Mouse (Mus musculus) liver, embryonic 16.5 days (tissue): ENCODE results near the gene Rpl27. TPM values are rescaled to one million over a fixed set of nuclear protein-coding genes. Genes with fewer than 3 reads are reported as not detected.

ENCODE experiments used
- ATAC-seq: fragments of 200-750 bp; cut with Nextera tagmentation; 2 replicates; pipeline ENCODE4 v1.8.0; 2017; ENCODE audit warnings: low read depth, mild to moderate bottlenecking, moderate number of reproducible peaks, moderate library complexity
- H3K27ac ChIP-seq: fragments of 300-500 bp; sonication (generic); 2 replicates; pipeline ENCODE4 v1.5.1; 2014; ENCODE audit warnings: mild to moderate bottlenecking, low read length
- H3K27me3 ChIP-seq: fragments of 300-500 bp; sonication (generic); 2 replicates; pipeline ENCODE4 v1.6.1; 2014; ENCODE audit warnings: low read depth, low read length, mixed read lengths; ENCODE audit not compliant: control insufficient read depth, insufficient read depth
- H3K36me3 ChIP-seq: fragments of 300-500 bp; sonication (generic); 2 replicates; pipeline ENCODE4 v1.6.1; 2014; ENCODE audit warnings: mild to moderate bottlenecking; ENCODE audit not compliant: control insufficient read depth, insufficient read depth
- H3K4me1 ChIP-seq: fragments of 300-500 bp; sonication (generic); 2 replicates; pipeline ENCODE4 v1.6.1; 2014; ENCODE audit warnings: low read depth, low read length, mixed read lengths; ENCODE audit not compliant: control insufficient read depth
- H3K4me2 ChIP-seq: fragments of 300-500 bp; sonication (generic); 2 replicates; pipeline ENCODE4 v1.6.1; 2014; ENCODE audit warnings: low read depth, low read length, mixed read lengths
- H3K4me3 ChIP-seq: fragments of 300-500 bp; sonication (generic); 2 replicates; pipeline ENCODE4 v1.5.1; 2014; ENCODE audit warnings: low read depth, mild to moderate bottlenecking, low read length
- H3K9ac ChIP-seq: fragments of 300-500 bp; sonication (generic); 2 replicates; pipeline ENCODE4 v1.6.1; 2014; ENCODE audit warnings: low read depth, low read length
- H3K9me3 ChIP-seq: fragments of 300-500 bp; sonication (generic); replicated peaks from 2 replicates; pipeline ENCODE4 v1.6.1; 2016; ENCODE audit warnings: low read length; ENCODE audit not compliant: control insufficient read depth
- WGBS: fragments of 180-500 bp; shearing (Covaris S2); extraction: QIAGEN DNeasy Blood & Tissue Kit; methylation state at CpG from one replicate; pipeline ENCODE4 v1.1.7; 2014; ENCODE audit not compliant: insufficient replicate concordance; 5-methylcytosine and 5-hydroxymethylcytosine counted together
- polyA plus RNA-seq: library from polyadenylated mRNA; unstranded; fragments of >200 nt; fragmentation: Nextera tagmentation; extraction: Ambion mirVana; gene quantifications from 2 replicates; pipeline ENCODE4 v1.2.1, GENCODE M21; 2015

Gene Rpl27
- polyA plus RNA-seq, 1 experiment from 2014 or later = 138 TPM

- Histone ChIP-seq H3K27me3 (no peaks in the 10 kb centered on the region), H3K4me3 (no peak overlapping the region), H3K4me1 (peaks cover 27% of the 10 kb centered on the region), H3K9me3 (no peaks in the 10 kb centered on the region), H3K4me2 (no peak overlapping the region), H3K9ac (no peak overlapping the region), H3K27ac (no peak overlapping the region), H3K36me3 (no peaks in the 10 kb centered on the region)
- ATAC-seq = no peak
- 84% methylated on average over 10 of the region's 10 CpGs for WGBS
Measured at GRCm38 (mm10) chr11:101451536-101451935, 9.4 kb downstream of the Rpl27 start.

GRCm38 (mm10) chr11:101452093-101452774 is 10.1 kb downstream of the Rpl27 start:
- Histone ChIP-seq H3K36me3 (no peaks in the 10 kb centered on the region), H3K27ac (no peak overlapping the region), H3K9ac (no peak overlapping the region), H3K9me3 (no peaks in the 10 kb centered on the region), H3K4me2 (no peak overlapping the region), H3K4me1 (peaks cover 27% of the 10 kb centered on the region), H3K4me3 (no peak overlapping the region), H3K27me3 (no peaks in the 10 kb centered on the region)
- no peak for ATAC-seq
- WGBS = 53% methylated on average over 10 of the region's 10 CpGs

GRCm38 (mm10) chr11:101454702-101455101 is 12.6 kb downstream of the Rpl27 start:
- Histone ChIP-seq H3K9me3 (no peaks in the 10 kb centered on the region), H3K4me1 (peaks cover 12% of the 10 kb centered on the region), H3K27me3 (no peaks in the 10 kb centered on the region), H3K9ac (no peak overlapping the region), H3K4me3 (no peak overlapping the region), H3K27ac (no peak overlapping the region), H3K4me2 (no peak overlapping the region), H3K36me3 (no peaks in the 10 kb centered on the region; the same call in 1 of the 2 replicates)
- no peak for ATAC-seq
- 75% methylated on average over 6 of the region's 6 CpGs for WGBS

- H3K36me3 ChIP-seq = no peaks in the 10 kb centered on the region; the same call in 1 of the 2 replicates
- H3K27me3 ChIP-seq = no peaks in the 10 kb centered on the region
- 80% methylated on average over 7 of the region's 7 CpGs for WGBS
- peak; percentile 45; the same call in 1 of the 2 replicates for ATAC-seq
- H3K4me1 ChIP-seq = peaks cover 9% of the 10 kb centered on the region
- no peak overlapping the region for H3K4me3 ChIP-seq
- no peak overlapping the region for H3K27ac ChIP-seq
- H3K4me2 ChIP-seq = no peak overlapping the region
- H3K9me3 ChIP-seq = no peaks in the 10 kb centered on the region
- H3K9ac ChIP-seq = no peak overlapping the region
Measured at GRCm38 (mm10) chr11:101455627-101456026, 13.5 kb downstream of the Rpl27 start.

GRCm38 (mm10) chr11:101457631-101458030 is 15.5 kb downstream of the Rpl27 start:
- Histone ChIP-seq H3K36me3 (no peaks in the 10 kb centered on the region; the same call in 1 of the 2 replicates), H3K27me3 (no peaks in the 10 kb centered on the region)

GRCm38 (mm10) chr11:101458217-101458616 is 16.1 kb downstream of the Rpl27 start:
- Histone ChIP-seq H3K36me3 (no peaks in the 10 kb centered on the region; the same call in 1 of the 2 replicates), H3K4me2 (no peak overlapping the region), H3K9me3 (no peaks in the 10 kb centered on the region), H3K4me3 (no peak overlapping the region), H3K27ac (no peak overlapping the region), H3K9ac (no peak overlapping the region), H3K27me3 (no peaks in the 10 kb centered on the region), H3K4me1 (peaks cover 9% of the 10 kb centered on the region)
- no peak for ATAC-seq
- 83% methylated on average over 12 of the region's 12 CpGs for WGBS

More at GRCm38 (mm10) chr11:101457631-101458030, 15.5 kb downstream of the Rpl27 start:
- Histone ChIP-seq H3K9me3 (no peaks in the 10 kb centered on the region), H3K4me3 (no peak overlapping the region), H3K4me2 (no peak overlapping the region), H3K4me1 (peaks cover 3% of the 10 kb centered on the region; the same call in 1 of the 2 replicates), H3K9ac (no peak overlapping the region), H3K27ac (no peak overlapping the region)
- ATAC-seq = no peak
- 80% methylated on average over 9 of the region's 9 CpGs for WGBS

GRCm38 (mm10) chr11:101459716-101460115 is 17.6 kb downstream of the Rpl27 start:
- Histone ChIP-seq H3K36me3 (no peaks in the 10 kb centered on the region; the same call in 1 of the 2 replicates), H3K9me3 (no peaks in the 10 kb centered on the region), H3K4me1 (peaks cover 24% of the 10 kb centered on the region), H3K4me2 (no peak overlapping the region), H3K27me3 (peaks cover 8% of the 10 kb centered on the region), H3K9ac (no peak overlapping the region), H3K4me3 (no peak overlapping the region), H3K27ac (no peak overlapping the region)
- 0 out of 2 replicates have a peak, but pooled peaks have one; percentile 4 for ATAC-seq
- 78% methylated on average over 6 of the region's 6 CpGs for WGBS

GRCm38 (mm10) chr11:101460321-101460720 is 18.2 kb downstream of the Rpl27 start:
- H3K9me3 ChIP-seq = no peaks in the 10 kb centered on the region
- H3K36me3 ChIP-seq = no peaks in the 10 kb centered on the region; the same call in 1 of the 2 replicates
- H3K4me3 ChIP-seq = no peak overlapping the region
- H3K27me3 ChIP-seq = peaks cover 14% of the 10 kb centered on the region
- ATAC-seq = no peak
- 80% methylated on average over 15 of the region's 15 CpGs for WGBS
- peaks cover 30% of the 10 kb centered on the region for H3K4me1 ChIP-seq
- H3K9ac ChIP-seq = no peak overlapping the region
- H3K4me2 ChIP-seq = no peak overlapping the region
- no peak overlapping the region for H3K27ac ChIP-seq

- Histone ChIP-seq H3K27me3 (peaks cover 29% of the 10 kb centered on the region), H3K4me3 (no peak overlapping the region), H3K27ac (no peak overlapping the region), H3K9ac (no peak overlapping the region), H3K4me1 (peaks cover 45% of the 10 kb centered on the region), H3K4me2 (no peak overlapping the region), H3K36me3 (no peaks in the 10 kb centered on the region; the same call in 1 of the 2 replicates), H3K9me3 (no peaks in the 10 kb centered on the region)
- no peak for ATAC-seq
- 76% methylated on average over 14 of the region's 14 CpGs for WGBS
Measured at GRCm38 (mm10) chr11:101462141-101462540, 20.0 kb downstream of the Rpl27 start.
